Mouse (Mus musculus) thymus, adult 2 months (tissue): Measurements from ENCODE around the gene Gm42791. TPM values are rescaled to one million over a fixed set of nuclear protein-coding genes. Genes with fewer than 3 reads are reported as not detected.

ENCODE experiments used
- DNase-seq: peaks from one replicate; pipeline ENCODE4 v3.0.0; 2021
- H3K27ac ChIP-seq: fragments of 200-500 bp; 2 replicates; pipeline ENCODE4 v1.5.1; 2012; ENCODE audit warnings: low read length, control low read depth; ENCODE audit not compliant: control insufficient read depth, insufficient read depth
- H3K27me3 ChIP-seq: fragments of 200-500 bp; 2 replicates; pipeline ENCODE4 v1.6.1; 2012; ENCODE audit warnings: mild to moderate bottlenecking, low read length, moderate library complexity, mixed read lengths; ENCODE audit not compliant: control insufficient read depth, insufficient read depth
- H3K36me3 ChIP-seq: fragments of 200-500 bp; 2 replicates; pipeline ENCODE4 v1.6.1; 2012; ENCODE audit warnings: mild to moderate bottlenecking, low read length, moderate library complexity; ENCODE audit not compliant: control insufficient read depth, insufficient read depth
- H3K4me1 ChIP-seq: fragments of 200-500 bp; replicated peaks from 2 replicates; pipeline ENCODE4 v1.6.1; 2012; ENCODE audit warnings: low read length; ENCODE audit not compliant: control insufficient read depth, insufficient read depth
- H3K4me3 ChIP-seq: fragments of 200-500 bp; 2 replicates; pipeline ENCODE4 v1.5.1; 2012; ENCODE audit warnings: mild to moderate bottlenecking, low read length, control low read depth, moderate library complexity; ENCODE audit not compliant: control insufficient read depth, insufficient read depth
- CTCF ChIP-seq: fragments of 200-500 bp; IDR thresholded peaks from 2 replicates; pipeline ENCODE4 v1.5.1; 2012; ENCODE audit warnings: mild to moderate bottlenecking, control low read depth, low read length, moderate library complexity, borderline replicate concordance; ENCODE audit not compliant: control insufficient read depth, poor library complexity, insufficient read depth; ENCODE audit errors: extremely low read depth
- POLR2A ChIP-seq: fragments of 200-500 bp; IDR thresholded peaks from 2 replicates; pipeline ENCODE4 v1.6.1; 2012; ENCODE audit warnings: mild to moderate bottlenecking, low read length, control low read depth, moderate library complexity; ENCODE audit not compliant: control insufficient read depth, poor library complexity, insufficient read depth; ENCODE audit errors: extremely low read depth
- WGBS: fragments of 180-500 bp; shearing (Covaris S2); methylation state at CpG from one replicate; pipeline ENCODE4 v1.1.7; 2018; 5-methylcytosine and 5-hydroxymethylcytosine counted together
- polyA plus RNA-seq: library from polyadenylated mRNA; depleted of rRNA; stranded (reverse); fragments of >200 nt; gene quantifications from 2 replicates; pipeline ENCODE4 v1.2.3, GENCODE M21; 2012

Gene Gm42791
- polyA plus RNA-seq, 1 experiment = not detected

DNA sequence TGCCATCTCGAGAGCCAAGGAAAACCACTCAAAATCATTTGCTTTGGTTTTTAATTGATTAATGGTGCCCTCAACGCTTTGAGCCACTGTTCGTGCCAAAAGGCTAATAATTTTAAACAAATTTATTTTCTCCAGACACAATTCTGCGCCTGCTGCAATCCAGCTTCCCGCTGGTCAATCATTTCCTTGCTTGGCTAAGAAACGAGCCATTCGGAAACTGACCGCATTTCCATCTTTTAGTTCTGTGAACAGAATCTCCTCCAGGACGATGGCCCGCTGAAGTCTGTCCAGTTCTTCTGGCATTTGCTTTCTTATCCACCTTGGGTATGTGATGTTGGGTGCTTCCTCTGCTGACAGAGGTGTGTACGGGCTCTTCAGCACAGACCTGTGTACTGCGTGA, 70.4 kb downstream of the Gm42791 start:
- DNase-seq = no peak
- Histone ChIP-seq H3K4me1 (peaks cover 5% of the 10 kb centered on the region), H3K36me3 (no peaks in the 10 kb centered on the region), H3K27me3 (no peaks in the 10 kb centered on the region), H3K4me3 (no peak overlapping the region), H3K27ac (no peak overlapping the region)
- no peak for TF ChIP-seq CTCF
- WGBS = 97% methylated on average over 12 of the region's 12 CpGs

DNA sequence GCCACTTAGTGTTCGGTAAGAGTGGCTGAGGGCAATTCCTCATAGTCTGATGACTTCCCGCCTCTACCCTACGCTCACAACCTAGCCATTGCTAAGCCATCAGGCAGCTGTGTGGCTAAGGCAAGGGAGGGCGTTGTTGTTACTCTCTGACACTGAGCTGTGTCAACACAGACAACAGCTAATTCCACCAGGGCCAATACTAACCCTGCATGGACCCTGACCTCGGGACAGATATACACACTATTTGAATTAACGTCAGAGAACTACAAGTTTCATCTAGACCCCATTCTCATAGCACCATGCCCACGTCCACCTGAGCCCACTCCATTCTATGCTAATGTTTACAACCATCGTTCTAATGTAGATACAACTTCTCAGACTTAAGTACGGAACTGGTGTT, 70.9 kb downstream of the Gm42791 start:
- no peaks in the 10 kb centered on the region for H3K27me3 ChIP-seq
- no peak overlapping the region for H3K27ac ChIP-seq
- WGBS = 94% methylated on average over 9 of the region's 9 CpGs
- DNase-seq = no peak
- peaks cover 3% of the 10 kb centered on the region for H3K4me1 ChIP-seq
- no peaks in the 10 kb centered on the region for H3K36me3 ChIP-seq
- no peak overlapping the region for H3K4me3 ChIP-seq
- TF ChIP-seq POLR2A (no peak), CTCF (no peak)

- TF ChIP-seq POLR2A = no peak
- no peak for TF ChIP-seq CTCF
- H3K4me3 ChIP-seq = no peak overlapping the region
- 87% methylated on average over 10 of the region's 10 CpGs for WGBS
- 0 out of 2 replicates have a peak, but pooled peaks cover 2% of the 10 kb centered on the region for H3K4me1 ChIP-seq
- H3K27ac ChIP-seq = no peak overlapping the region
- no peaks in the 10 kb centered on the region for H3K36me3 ChIP-seq
- H3K27me3 ChIP-seq = no peaks in the 10 kb centered on the region
- DNase-seq = no peak
Observed at GRCm38 (mm10) chr5:148923408-148923807, 71.5 kb downstream of the Gm42791 start.

DNA sequence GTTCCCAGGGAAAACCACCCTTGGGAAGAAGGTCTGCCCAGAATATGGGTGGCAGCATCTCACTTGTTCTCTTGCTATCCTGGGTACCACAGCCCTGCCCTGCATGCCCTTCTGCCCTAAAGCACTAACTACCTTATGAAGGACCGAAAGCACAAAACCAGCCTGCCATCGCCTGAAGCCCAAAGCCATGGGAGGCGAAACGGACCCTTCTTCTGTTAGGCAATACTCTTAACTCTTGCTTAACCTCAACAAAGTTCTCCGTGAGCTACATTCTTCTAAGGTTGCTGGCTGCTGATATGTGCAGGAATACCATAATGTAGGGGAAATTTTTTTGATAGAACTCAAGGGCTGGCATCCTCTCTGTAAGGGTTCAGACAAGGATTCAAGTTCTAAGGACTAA, 72.2 kb downstream of the Gm42791 start:
- Histone ChIP-seq H3K27ac (no peak overlapping the region), H3K36me3 (peaks cover 3% of the 10 kb centered on the region), H3K4me1 (0 out of 2 replicates have a peak, but pooled peaks cover 3% of the 10 kb centered on the region), H3K4me3 (no peak overlapping the region), H3K27me3 (no peaks in the 10 kb centered on the region)
- 94% methylated on average over 5 of the region's 5 CpGs for WGBS
- no peak for TF ChIP-seq POLR2A
- no peak for TF ChIP-seq CTCF
- no peak for DNase-seq

- DNase-seq = no peak
- 92% methylated on average over 5 of the region's 5 CpGs for WGBS
- Histone ChIP-seq H3K4me3 (no peak overlapping the region), H3K27me3 (no peaks in the 10 kb centered on the region), H3K27ac (no peak overlapping the region), H3K4me1 (0 out of 2 replicates have a peak, but pooled peaks cover 3% of the 10 kb centered on the region), H3K36me3 (peaks cover 7% of the 10 kb centered on the region)
- TF ChIP-seq CTCF (no peak), POLR2A (no peak)
Observed at GRCm38 (mm10) chr5:148918049-148918448, 76.9 kb downstream of the Gm42791 start.

- H3K27ac ChIP-seq = no peak overlapping the region
- TF ChIP-seq CTCF = no peak
- TF ChIP-seq POLR2A = no peak
- H3K36me3 ChIP-seq = peaks cover 7% of the 10 kb centered on the region
- H3K4me3 ChIP-seq = no peak overlapping the region
- DNase-seq = no peak
- H3K4me1 ChIP-seq = peaks cover 7% of the 10 kb centered on the region
- H3K27me3 ChIP-seq = no peaks in the 10 kb centered on the region
- 86% methylated on average over 6 of the region's 6 CpGs for WGBS
Observed at GRCm38 (mm10) chr5:148916775-148917174, 78.2 kb downstream of the Gm42791 start.

- no peaks in the 10 kb centered on the region for H3K36me3 ChIP-seq
- WGBS = 31% methylated on average over 3 of the region's 3 CpGs
- H3K27ac ChIP-seq = no peak overlapping the region
- DNase-seq = no peak
- peaks cover 41% of the 10 kb centered on the region for H3K4me1 ChIP-seq
- no peaks in the 10 kb centered on the region for H3K27me3 ChIP-seq
- H3K4me3 ChIP-seq = no peak overlapping the region
- no peak for TF ChIP-seq POLR2A
- TF ChIP-seq CTCF = no peak
Observed at GRCm38 (mm10) chr5:148912262-148912661, 82.7 kb downstream of the Gm42791 start.
